Mouse (Mus musculus) limb, embryonic 10.5 days (tissue): ENCODE measurements around the gene Zbtb7a. TPM values are rescaled to one million over a fixed set of nuclear protein-coding genes. Genes with fewer than 3 reads are reported as not detected.
A peak's percentile ranks its signal among the peaks of the same experiment; 100 is the strongest.
"Not testable (repeated sequence)": the region's sequence is repeated elsewhere in the genome, so short reads cannot be mapped to it uniquely, and the experiment has no call there.

Experiments
- DNase-seq: peaks from one replicate; pipeline ENCODE4 v3.0.0-alpha.2; 2017; ENCODE audit warnings: low spot score
- H3K27ac ChIP-seq: fragments of 300-500 bp; sonication (generic); 2 replicates; pipeline ENCODE4 v1.5.1; 2016; ENCODE audit warnings: mild to moderate bottlenecking
- H3K27me3 ChIP-seq: fragments of 300-500 bp; sonication (generic); 2 replicates; pipeline ENCODE4 v1.6.1; 2016; ENCODE audit warnings: low read depth, mild to moderate bottlenecking; ENCODE audit not compliant: poor library complexity, severe bottlenecking
- H3K36me3 ChIP-seq: fragments of 300-500 bp; sonication (generic); 2 replicates; pipeline ENCODE4 v1.6.1; 2016; ENCODE audit warnings: mild to moderate bottlenecking, moderate library complexity
- H3K4me1 ChIP-seq: fragments of 300-500 bp; sonication (generic); 2 replicates; pipeline ENCODE4 v1.6.1; 2016
- H3K4me3 ChIP-seq: fragments of 300-500 bp; sonication (generic); 2 replicates; pipeline ENCODE4 v1.5.1; 2016; ENCODE audit warnings: mild to moderate bottlenecking, moderate library complexity
- H3K9me3 ChIP-seq: fragments of 300-500 bp; sonication (generic); replicated peaks from 2 replicates; pipeline ENCODE4 v1.6.1; 2016; ENCODE audit warnings: mild to moderate bottlenecking
- WGBS: fragments of 180-500 bp; shearing (Covaris S2); methylation state at CpG from one replicate; pipeline ENCODE4 v1.1.7; 2016; 5-methylcytosine and 5-hydroxymethylcytosine counted together
- polyA plus RNA-seq: library from polyadenylated mRNA; unstranded; fragments of >200 nt; fragmentation: Nextera tagmentation; extraction: Ambion mirVana; gene quantifications from 2 replicates; pipeline ENCODE4 v1.2.1, GENCODE M21; 2016

Gene Zbtb7a
- polyA plus RNA-seq, 1 experiment from 2014 or later = 11.7 TPM

DNA sequence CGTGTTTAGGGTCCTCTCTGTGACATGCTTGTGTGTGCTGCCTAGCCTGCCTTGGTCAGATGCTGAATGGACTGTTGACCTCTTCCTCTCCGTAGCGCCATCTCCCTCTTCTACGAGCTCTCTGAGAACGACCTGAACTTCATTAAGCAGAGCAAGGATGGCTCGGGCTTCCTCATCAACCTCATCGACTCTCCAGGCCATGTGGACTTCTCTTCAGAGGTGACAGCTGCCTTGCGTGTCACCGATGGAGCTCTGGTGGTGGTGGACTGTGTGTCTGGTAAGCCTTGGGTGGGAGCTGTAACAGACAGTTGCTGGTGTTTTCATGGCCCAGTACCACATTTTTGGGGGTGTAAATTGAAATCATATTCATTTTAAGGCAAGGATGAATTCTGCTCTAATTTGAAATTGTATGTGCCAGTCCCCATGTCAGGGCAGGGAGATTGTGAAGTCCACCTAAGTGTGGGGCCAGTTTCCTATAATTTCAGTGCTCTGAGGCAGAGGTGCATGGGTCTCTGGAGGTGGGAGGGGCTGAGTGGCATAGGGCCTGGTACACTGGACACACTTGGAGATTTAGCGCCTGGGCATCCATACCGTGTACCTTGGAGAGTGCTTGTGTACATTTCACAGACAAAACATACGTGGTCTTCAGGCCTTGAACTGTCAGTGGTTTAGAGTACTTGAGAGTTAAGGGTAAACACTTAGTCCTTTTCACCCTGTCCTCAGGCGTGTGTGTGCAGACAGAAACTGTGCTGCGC, 43.1 kb downstream of the Zbtb7a start:
- H3K27ac ChIP-seq = peak overlapping the region; percentile 97
- no peaks in the 10 kb centered on the region for H3K27me3 ChIP-seq
- peak overlapping the region; percentile 96 for H3K4me3 ChIP-seq
- H3K4me1 ChIP-seq = peaks cover 63% of the 10 kb centered on the region
- H3K36me3 ChIP-seq = peaks cover 59% of the 10 kb centered on the region
- no peak for DNase-seq
- 73% methylated on average over 14 of the region's 14 CpGs for WGBS
- no peaks in the 10 kb centered on the region for H3K9me3 ChIP-seq

DNA sequence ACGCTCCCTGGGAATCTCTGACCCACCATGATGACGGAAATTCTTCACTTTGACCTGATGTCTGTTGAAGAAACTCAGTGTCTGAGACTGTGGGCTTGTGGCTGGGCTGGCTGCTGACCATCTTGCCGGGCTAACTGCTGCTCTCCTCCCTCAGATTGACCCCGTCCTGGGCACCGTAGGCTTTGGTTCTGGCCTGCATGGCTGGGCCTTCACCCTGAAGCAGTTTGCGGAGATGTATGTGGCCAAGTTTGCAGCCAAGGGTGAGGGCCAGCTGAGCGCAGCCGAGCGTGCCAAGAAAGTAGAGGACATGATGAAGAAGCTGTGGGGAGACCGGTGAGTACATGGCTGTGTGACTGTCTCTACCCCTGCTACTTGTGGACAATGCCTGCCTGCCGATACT, 43.9 kb downstream of the Zbtb7a start:
- H3K4me3 ChIP-seq = peak overlapping the region; percentile 15; the same call in 1 of the 2 replicates
- no peak overlapping the region for H3K27ac ChIP-seq
- peaks cover 63% of the 10 kb centered on the region for H3K36me3 ChIP-seq
- peaks cover 61% of the 10 kb centered on the region for H3K4me1 ChIP-seq
- no peak for DNase-seq
- no peaks in the 10 kb centered on the region for H3K9me3 ChIP-seq
- H3K27me3 ChIP-seq = no peaks in the 10 kb centered on the region
- WGBS = 93% methylated on average over 11 of the region's 11 CpGs

DNA sequence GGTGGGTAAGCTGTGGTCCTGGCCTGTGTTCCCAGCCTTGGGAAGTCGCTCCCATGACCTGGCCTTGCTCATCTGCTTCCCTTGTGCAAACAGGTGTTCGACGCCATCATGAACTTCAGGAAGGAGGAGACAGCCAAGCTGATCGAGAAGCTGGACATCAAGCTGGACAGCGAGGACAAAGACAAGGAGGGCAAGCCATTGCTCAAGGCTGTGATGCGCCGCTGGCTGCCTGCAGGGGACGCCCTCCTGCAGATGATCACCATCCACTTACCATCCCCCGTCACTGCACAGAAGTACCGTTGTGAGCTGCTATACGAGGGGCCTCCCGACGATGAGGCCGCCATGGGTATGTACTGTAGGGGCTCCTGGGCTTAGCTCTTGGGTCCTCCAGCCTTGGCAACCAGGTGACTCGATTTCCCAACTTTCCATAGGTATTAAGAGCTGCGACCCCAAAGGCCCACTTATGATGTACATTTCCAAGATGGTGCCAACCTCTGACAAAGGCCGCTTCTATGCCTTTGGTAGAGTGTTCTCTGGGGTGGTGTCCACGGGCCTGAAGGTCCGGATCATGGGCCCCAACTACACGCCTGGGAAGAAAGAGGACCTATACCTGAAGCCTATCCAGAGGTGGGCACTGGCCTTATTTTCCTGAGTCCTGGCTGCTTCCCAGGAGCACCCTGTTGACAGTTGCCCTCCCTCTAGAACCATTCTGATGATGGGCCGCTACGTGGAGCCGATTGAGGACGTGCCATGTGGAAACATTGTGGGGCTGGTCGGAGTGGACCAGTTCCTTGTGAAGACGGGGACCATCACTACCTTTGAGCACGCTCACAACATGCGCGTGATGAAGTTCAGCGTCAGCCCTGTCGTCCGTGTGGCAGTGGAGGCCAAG, 44.7 kb downstream of the Zbtb7a start:
- Histone ChIP-seq H3K27ac (no peak overlapping the region), H3K9me3 (no peaks in the 10 kb centered on the region), H3K27me3 (no peaks in the 10 kb centered on the region), H3K36me3 (peaks cover 70% of the 10 kb centered on the region), H3K4me1 (peaks cover 59% of the 10 kb centered on the region), H3K4me3 (peak overlapping the region; percentile 15; the same call in 1 of the 2 replicates)
- no peak for DNase-seq
- WGBS = 91% methylated on average over 32 of the region's 32 CpGs

DNA sequence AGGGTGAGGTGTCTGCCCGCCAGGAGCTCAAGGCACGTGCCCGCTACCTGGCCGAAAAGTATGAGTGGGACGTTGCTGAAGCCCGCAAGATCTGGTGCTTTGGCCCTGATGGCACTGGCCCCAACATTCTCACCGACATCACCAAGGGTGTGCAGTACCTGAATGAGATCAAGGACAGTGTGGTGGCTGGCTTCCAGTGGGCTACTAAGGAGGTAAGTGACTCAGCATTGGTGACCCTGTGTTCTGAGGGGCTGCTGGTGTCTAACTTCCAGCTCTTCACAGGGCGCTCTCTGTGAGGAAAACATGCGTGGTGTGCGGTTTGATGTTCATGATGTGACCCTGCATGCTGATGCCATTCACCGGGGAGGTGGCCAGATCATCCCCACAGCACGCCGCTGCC, 45.9 kb downstream of the Zbtb7a start:
- 94% methylated on average over 13 of the region's 13 CpGs for WGBS

DNA sequence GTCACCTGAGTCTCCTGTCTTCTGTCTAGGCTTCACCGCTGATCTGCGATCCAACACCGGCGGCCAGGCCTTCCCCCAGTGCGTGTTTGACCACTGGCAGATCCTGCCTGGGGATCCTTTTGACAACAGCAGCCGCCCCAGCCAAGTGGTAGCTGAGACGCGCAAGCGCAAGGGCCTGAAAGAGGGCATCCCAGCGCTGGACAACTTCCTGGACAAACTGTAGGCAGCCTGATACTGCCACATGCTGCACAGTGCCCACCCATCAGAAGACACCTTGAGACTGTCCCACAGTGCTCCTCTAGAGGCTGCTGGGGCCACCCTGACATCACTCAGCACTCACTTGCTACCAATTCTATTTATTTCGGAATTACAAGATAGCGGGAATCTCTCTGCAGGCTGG, 46.8 kb downstream of the Zbtb7a start:
- not testable (repeated sequence) for H3K27ac ChIP-seq, H3K27me3 ChIP-seq, H3K4me3 ChIP-seq, DNase-seq, H3K9me3 ChIP-seq
- peaks cover 86% of the 10 kb centered on the region for H3K36me3 ChIP-seq
- peaks cover 49% of the 10 kb centered on the region for H3K4me1 ChIP-seq
- WGBS = 84% methylated on average over 12 of the region's 12 CpGs

More for the DNA sequence above, 45.9 kb downstream of the Zbtb7a start:
- Histone ChIP-seq H3K4me1 (peaks cover 50% of the 10 kb centered on the region), H3K36me3 (peaks cover 82% of the 10 kb centered on the region), H3K27ac (no peak overlapping the region), H3K4me3 (no peak overlapping the region), H3K27me3 (no peaks in the 10 kb centered on the region), H3K9me3 (no peaks in the 10 kb centered on the region)
- no peak for DNase-seq

DNA sequence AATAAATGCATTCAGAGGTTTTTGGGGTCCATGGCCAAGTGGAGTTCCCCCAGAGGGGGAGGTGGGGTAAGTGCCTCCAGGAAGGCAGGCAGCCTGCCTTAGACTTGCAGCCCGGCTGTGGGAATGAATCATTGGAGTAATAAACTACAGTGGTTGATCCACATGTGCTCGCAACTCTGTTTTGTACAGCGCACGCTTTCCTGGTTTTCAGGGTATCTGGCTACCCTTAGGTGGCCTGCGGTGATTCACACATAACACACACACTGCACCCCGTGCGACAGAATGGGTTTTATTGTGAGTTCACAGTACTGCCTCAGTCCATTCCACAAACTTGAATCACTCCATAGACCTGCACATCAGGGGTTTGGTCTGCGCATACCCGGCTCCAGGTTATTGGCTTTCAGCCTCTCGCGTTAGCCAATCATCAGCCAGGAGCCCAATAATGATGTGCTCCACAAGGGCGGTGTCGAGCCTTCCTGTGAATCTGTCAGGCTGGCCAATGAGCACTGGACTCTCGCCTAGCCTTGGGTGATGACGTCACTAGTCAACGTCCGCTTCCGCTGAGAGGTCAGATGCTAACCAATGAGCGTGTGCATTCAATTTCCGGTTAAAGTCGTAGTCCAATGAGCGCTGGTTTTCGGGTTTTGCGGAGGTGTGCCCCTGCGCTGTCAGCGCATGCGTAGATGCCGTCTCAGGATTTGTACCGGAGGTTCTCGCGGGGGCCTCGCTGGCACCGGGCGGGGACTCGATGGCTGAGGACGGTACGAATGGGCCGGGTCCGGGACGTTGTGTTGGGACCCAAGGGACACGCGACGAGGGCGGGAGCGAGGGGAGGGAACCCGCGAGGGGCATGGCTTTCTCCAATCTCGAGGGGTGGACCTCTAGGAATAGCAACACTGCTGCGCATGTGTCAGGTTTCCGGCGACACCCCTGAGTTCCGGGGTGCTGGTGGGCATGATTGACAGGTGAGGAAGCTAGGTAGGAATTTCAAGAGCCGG, 47.6 kb downstream of the Zbtb7a start, which contains the start of gene Dapk3:
Gene Dapk3, plus strand, starts transcription at position 670 of the 998 bp plus-strand sequence.
- no peaks in the 10 kb centered on the region for H3K27me3 ChIP-seq
- peak within 1 kb of the TSS; percentile 85 for H3K27ac ChIP-seq
- H3K9me3 ChIP-seq = no peaks in the 10 kb centered on the region
- peaks cover 46% of the 10 kb centered on the region for H3K4me1 ChIP-seq
- H3K36me3 ChIP-seq = peaks cover 86% of the 10 kb centered on the region
- peak within 1 kb of the TSS; percentile 70 for H3K4me3 ChIP-seq
- peak; percentile 97 for DNase-seq
- 4% methylated on average over 53 of the region's 53 CpGs for WGBS

- WGBS = 92% methylated on average over 5 of the region's 5 CpGs
- H3K4me3 ChIP-seq = peak within 1 kb of the TSS; percentile 70
- H3K27me3 ChIP-seq = no peaks in the 10 kb centered on the region
- peak within 1 kb of the TSS; percentile 85 for H3K27ac ChIP-seq
- peaks cover 38% of the 10 kb centered on the region for H3K4me1 ChIP-seq
- peaks cover 84% of the 10 kb centered on the region for H3K36me3 ChIP-seq
- no peak for DNase-seq
- no peaks in the 10 kb centered on the region for H3K9me3 ChIP-seq
Observed at GRCm38 (mm10) chr10:81183805-81184204, 48.8 kb downstream of the Zbtb7a start, which contains the start of gene 4930442H23Rik. Gene 4930442H23Rik (minus strand): TSS chr10:81183849.

DNA sequence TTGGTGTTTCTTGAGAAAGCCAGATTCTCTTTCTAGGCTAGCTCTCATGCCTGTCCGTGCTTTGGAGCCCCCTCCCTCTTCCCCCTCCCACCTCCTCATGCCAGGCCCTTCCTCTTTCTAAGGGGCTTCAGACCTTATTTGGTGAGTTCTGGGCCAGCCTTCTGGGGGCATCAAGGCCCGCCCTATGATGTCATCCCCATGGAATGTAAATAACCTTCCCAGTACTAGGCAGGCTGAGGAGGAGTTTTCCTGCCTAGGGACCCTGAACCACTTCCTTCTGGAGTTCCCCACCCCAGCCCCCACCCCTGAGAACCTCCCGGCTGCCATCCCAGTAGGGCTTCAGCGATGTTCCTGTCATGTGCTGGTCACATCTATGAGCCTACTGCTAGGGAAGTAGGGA, 49.7 kb downstream of the Zbtb7a start:
- Histone ChIP-seq H3K9me3 (no peaks in the 10 kb centered on the region), H3K4me3 (0 out of 2 replicates have a peak overlapping the region, but pooled peaks have one; percentile 1), H3K36me3 (peaks cover 81% of the 10 kb centered on the region), H3K27me3 (no peaks in the 10 kb centered on the region), H3K4me1 (peaks cover 36% of the 10 kb centered on the region), H3K27ac (no peak overlapping the region)
- DNase-seq = no peak
- 52% methylated on average over 4 of the region's 4 CpGs for WGBS

- H3K27ac ChIP-seq = no peak overlapping the region
- H3K9me3 ChIP-seq = no peaks in the 10 kb centered on the region
- H3K27me3 ChIP-seq = no peaks in the 10 kb centered on the region
- 0 out of 2 replicates have a peak overlapping the region, but pooled peaks have one; percentile 4 for H3K4me3 ChIP-seq
- peaks cover 73% of the 10 kb centered on the region for H3K36me3 ChIP-seq
- 91% methylated on average over 9 of the region's 9 CpGs for WGBS
- H3K4me1 ChIP-seq = peaks cover 28% of the 10 kb centered on the region
- DNase-seq = no peak
Observed at GRCm38 (mm10) chr10:81187161-81187560, 52.1 kb downstream of the Zbtb7a start.

GRCm38 (mm10) chr10:81189821-81190220, 54.8 kb downstream of the Zbtb7a start:
- 81% methylated on average over 26 of the region's 26 CpGs for WGBS
- H3K27ac ChIP-seq = no peak overlapping the region

DNA sequence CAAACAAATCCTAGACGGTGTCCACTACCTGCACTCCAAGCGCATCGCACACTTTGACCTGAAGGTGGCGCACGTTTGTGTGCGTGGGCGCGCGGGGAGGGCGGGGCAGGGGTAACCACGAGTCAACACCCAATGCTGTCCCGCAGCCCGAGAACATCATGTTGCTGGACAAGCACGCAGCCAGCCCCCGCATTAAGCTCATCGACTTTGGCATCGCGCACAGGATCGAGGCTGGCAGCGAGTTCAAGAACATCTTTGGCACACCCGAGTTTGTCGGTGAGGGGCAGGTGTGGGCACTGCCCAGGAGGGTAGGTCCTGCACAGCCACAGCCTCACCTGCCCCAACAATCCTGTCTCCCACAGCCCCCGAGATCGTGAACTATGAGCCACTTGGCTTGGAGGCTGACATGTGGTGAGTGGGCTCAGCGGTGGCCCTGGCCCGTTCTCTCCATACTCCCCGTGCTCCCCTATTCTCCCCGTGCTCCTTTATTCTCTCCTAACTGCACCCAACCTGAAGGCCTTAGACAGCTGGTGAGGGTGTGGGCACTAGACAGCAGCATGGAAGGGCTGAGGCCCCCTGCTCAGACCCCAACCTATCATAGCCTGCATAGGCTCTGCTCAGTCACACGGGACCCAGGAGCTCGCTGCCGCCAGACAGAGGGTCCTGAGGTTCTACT, 55.4 kb downstream of the Zbtb7a start:
- DNase-seq = peak; percentile 48
- peaks cover 26% of the 10 kb centered on the region for H3K27me3 ChIP-seq
- peaks cover 32% of the 10 kb centered on the region for H3K4me1 ChIP-seq
- H3K9me3 ChIP-seq = no peaks in the 10 kb centered on the region
- WGBS = 71% methylated on average over 31 of the region's 31 CpGs
- H3K27ac ChIP-seq = no peak overlapping the region
- H3K36me3 ChIP-seq = peaks cover 51% of the 10 kb centered on the region
- H3K4me3 ChIP-seq = no peak overlapping the region

More at GRCm38 (mm10) chr10:81189821-81190220, 54.8 kb downstream of the Zbtb7a start:
- Histone ChIP-seq H3K4me1 (peaks cover 33% of the 10 kb centered on the region), H3K36me3 (peaks cover 57% of the 10 kb centered on the region), H3K27me3 (peaks cover 21% of the 10 kb centered on the region), H3K9me3 (no peaks in the 10 kb centered on the region), H3K4me3 (no peak overlapping the region)
- no peak for DNase-seq
